Mouse (Mus musculus) midbrain, embryonic 16.5 days (tissue): Measurements from ENCODE around the gene Cnnm1. TPM values are rescaled to one million over a fixed set of nuclear protein-coding genes. Genes with fewer than 3 reads are reported as not detected.

Experiments
- ATAC-seq: fragments of 200-750 bp; cut with Nextera tagmentation; 2 replicates; pipeline ENCODE4 v1.8.0; 2017; ENCODE audit warnings: moderate TSS enrichment
- H3K27ac ChIP-seq: fragments of 300-500 bp; sonication (generic); 2 replicates; pipeline ENCODE4 v1.5.1; 2014; ENCODE audit warnings: mild to moderate bottlenecking, low read length, mixed read lengths
- H3K27me3 ChIP-seq: fragments of 300-500 bp; sonication (generic); 2 replicates; pipeline ENCODE4 v1.6.1; 2014; ENCODE audit warnings: low read depth, low read length, mixed read lengths; ENCODE audit not compliant: control insufficient read depth, insufficient read depth
- H3K36me3 ChIP-seq: fragments of 300-500 bp; sonication (generic); 2 replicates; pipeline ENCODE4 v1.6.1; 2014; ENCODE audit warnings: mild to moderate bottlenecking, low read length, moderate library complexity, mixed read lengths; ENCODE audit not compliant: control insufficient read depth, insufficient read depth
- H3K4me1 ChIP-seq: fragments of 300-500 bp; sonication (generic); 2 replicates; pipeline ENCODE4 v1.6.1; 2014; ENCODE audit warnings: mild to moderate bottlenecking, low read length, mixed read lengths; ENCODE audit not compliant: control insufficient read depth, insufficient read depth
- H3K4me2 ChIP-seq: fragments of 300-500 bp; sonication (generic); 2 replicates; pipeline ENCODE4 v1.6.1; 2014; ENCODE audit warnings: mild to moderate bottlenecking, low read length, mixed read lengths
- H3K4me3 ChIP-seq: fragments of 300-500 bp; sonication (generic); 2 replicates; pipeline ENCODE4 v1.5.1; 2014; ENCODE audit warnings: low read depth, mild to moderate bottlenecking, low read length, moderate library complexity, mixed read lengths
- H3K9ac ChIP-seq: fragments of 300-500 bp; sonication (generic); 2 replicates; pipeline ENCODE4 v1.6.1; 2014; ENCODE audit warnings: low read depth, low read length, mixed read lengths
- H3K9me3 ChIP-seq: fragments of 300-500 bp; sonication (generic); replicated peaks from 2 replicates; pipeline ENCODE4 v1.6.1; 2014; ENCODE audit warnings: mild to moderate bottlenecking, low read length, mixed read lengths; ENCODE audit not compliant: control insufficient read depth, poor library complexity, severe bottlenecking
- WGBS: fragments of 180-500 bp; shearing (Covaris S2); extraction: QIAGEN DNeasy Blood & Tissue Kit; methylation state at CpG from one replicate; pipeline ENCODE4 v1.1.7; 2014; 5-methylcytosine and 5-hydroxymethylcytosine counted together
- polyA plus RNA-seq: library from polyadenylated mRNA; unstranded; fragments of >200 nt; fragmentation: Nextera tagmentation; extraction: Ambion mirVana; gene quantifications from 2 replicates; pipeline ENCODE4 v1.2.1, GENCODE M21; 2015

Cnnm1 gene
- polyA plus RNA-seq, 1 experiment from 2014 or later: 2.7 TPM

- no peak for ATAC-seq
Observed at GRCm38 (mm10) chr19:43460481-43460880, 20.2 kb downstream of the Cnnm1 start.

GRCm38 (mm10) chr19:43462141-43462540 lies 21.9 kb downstream of the Cnnm1 start:
- 93% methylated on average over 3 of the region's 3 CpGs for WGBS
- no peaks in the 10 kb centered on the region for H3K4me1 ChIP-seq
- H3K4me2 ChIP-seq: no peak overlapping the region
- H3K27me3 ChIP-seq: no peaks in the 10 kb centered on the region
- ATAC-seq: no peak
- H3K27ac ChIP-seq: no peak overlapping the region
- H3K9ac ChIP-seq: no peak overlapping the region
- H3K9me3 ChIP-seq: no peaks in the 10 kb centered on the region
- peaks cover 5% of the 10 kb centered on the region for H3K36me3 ChIP-seq
- H3K4me3 ChIP-seq: no peak overlapping the region

More at GRCm38 (mm10) chr19:43460481-43460880, 20.2 kb downstream of the Cnnm1 start:
- 94% methylated on average over 12 of the region's 12 CpGs for WGBS
- Histone ChIP-seq H3K4me2 (no peak overlapping the region), H3K9me3 (no peaks in the 10 kb centered on the region), H3K27ac (no peak overlapping the region), H3K4me1 (no peaks in the 10 kb centered on the region), H3K36me3 (peaks cover 2% of the 10 kb centered on the region), H3K4me3 (no peak overlapping the region), H3K27me3 (no peaks in the 10 kb centered on the region), H3K9ac (no peak overlapping the region)

- no peak overlapping the region for H3K4me3 ChIP-seq
- H3K9ac ChIP-seq: no peak overlapping the region
- H3K27me3 ChIP-seq: no peaks in the 10 kb centered on the region
- H3K27ac ChIP-seq: no peak overlapping the region
- 93% methylated on average over 7 of the region's 7 CpGs for WGBS
- ATAC-seq: no peak
- H3K36me3 ChIP-seq: peaks cover 5% of the 10 kb centered on the region
- H3K4me2 ChIP-seq: no peak overlapping the region
- H3K4me1 ChIP-seq: no peaks in the 10 kb centered on the region
- no peaks in the 10 kb centered on the region for H3K9me3 ChIP-seq
Observed at GRCm38 (mm10) chr19:43463546-43464293, 23.5 kb downstream of the Cnnm1 start.

GRCm38 (mm10) chr19:43464294-43464687 lies 24.1 kb downstream of the Cnnm1 start:
- Histone ChIP-seq H3K9ac (no peak overlapping the region), H3K4me1 (no peaks in the 10 kb centered on the region), H3K36me3 (peaks cover 5% of the 10 kb centered on the region), H3K27me3 (no peaks in the 10 kb centered on the region), H3K4me3 (no peak overlapping the region), H3K9me3 (no peaks in the 10 kb centered on the region), H3K27ac (no peak overlapping the region), H3K4me2 (no peak overlapping the region)
- no peak for ATAC-seq
- WGBS: 88% methylated on average over 3 of the region's 3 CpGs

- no peak overlapping the region for H3K27ac ChIP-seq
- WGBS: 91% methylated on average over 11 of the region's 11 CpGs
- no peak overlapping the region for H3K4me2 ChIP-seq
- no peaks in the 10 kb centered on the region for H3K9me3 ChIP-seq
- ATAC-seq: no peak
- H3K36me3 ChIP-seq: peaks cover 8% of the 10 kb centered on the region
- H3K27me3 ChIP-seq: no peaks in the 10 kb centered on the region
- no peaks in the 10 kb centered on the region for H3K4me1 ChIP-seq
- no peak overlapping the region for H3K9ac ChIP-seq
- H3K4me3 ChIP-seq: no peak overlapping the region
Observed at GRCm38 (mm10) chr19:43465076-43465475, 24.8 kb downstream of the Cnnm1 start.

GRCm38 (mm10) chr19:43465601-43466255 lies 25.5 kb downstream of the Cnnm1 start:
- H3K9ac ChIP-seq: no peak overlapping the region
- H3K27me3 ChIP-seq: no peaks in the 10 kb centered on the region
- H3K27ac ChIP-seq: no peak overlapping the region
- no peak overlapping the region for H3K4me3 ChIP-seq
- H3K4me1 ChIP-seq: no peaks in the 10 kb centered on the region
- H3K9me3 ChIP-seq: no peaks in the 10 kb centered on the region
- no peak overlapping the region for H3K4me2 ChIP-seq
- WGBS: 93% methylated on average over 14 of the region's 14 CpGs
- ATAC-seq: no peak
- H3K36me3 ChIP-seq: peaks cover 8% of the 10 kb centered on the region

GRCm38 (mm10) chr19:43467927-43468685 lies 27.9 kb downstream of the Cnnm1 start:
- no peak for ATAC-seq
- 89% methylated on average over 12 of the region's 12 CpGs for WGBS

GRCm38 (mm10) chr19:43469333-43469732 lies 29.1 kb downstream of the Cnnm1 start:
- H3K4me3 ChIP-seq: no peak overlapping the region
- H3K36me3 ChIP-seq: peaks cover 8% of the 10 kb centered on the region
- H3K9me3 ChIP-seq: no peaks in the 10 kb centered on the region
- WGBS: 46% methylated on average over 7 of the region's 7 CpGs
- H3K27me3 ChIP-seq: no peaks in the 10 kb centered on the region
- ATAC-seq: no peak
- no peaks in the 10 kb centered on the region for H3K4me1 ChIP-seq
- no peak overlapping the region for H3K9ac ChIP-seq
- H3K4me2 ChIP-seq: no peak overlapping the region
- no peak overlapping the region for H3K27ac ChIP-seq

More at GRCm38 (mm10) chr19:43467927-43468685, 27.9 kb downstream of the Cnnm1 start:
- H3K9me3 ChIP-seq: no peaks in the 10 kb centered on the region
- H3K4me3 ChIP-seq: no peak overlapping the region
- peaks cover 8% of the 10 kb centered on the region for H3K36me3 ChIP-seq
- H3K4me2 ChIP-seq: no peak overlapping the region
- H3K9ac ChIP-seq: no peak overlapping the region
- no peaks in the 10 kb centered on the region for H3K27me3 ChIP-seq
- no peak overlapping the region for H3K27ac ChIP-seq
- H3K4me1 ChIP-seq: no peaks in the 10 kb centered on the region

- Histone ChIP-seq H3K9ac (no peak overlapping the region), H3K4me1 (no peaks in the 10 kb centered on the region), H3K36me3 (peaks cover 3% of the 10 kb centered on the region; the same call in 1 of the 2 replicates), H3K27me3 (no peaks in the 10 kb centered on the region), H3K4me3 (no peak overlapping the region), H3K27ac (no peak overlapping the region), H3K9me3 (no peaks in the 10 kb centered on the region), H3K4me2 (no peak overlapping the region)
- WGBS: 54% methylated on average over 8 of the region's 8 CpGs
- ATAC-seq: no peak
Observed at GRCm38 (mm10) chr19:43472331-43472730, 32.1 kb downstream of the Cnnm1 start.
